Mouse (Mus musculus): ENCODE results near the gene Slc38a9. TPM values are rescaled to one million over a fixed set of nuclear protein-coding genes. Genes with fewer than 3 reads are reported as not detected.

Slc38a9 gene
- total RNA-seq, 1 experiment from 2014 or later = 50.0 TPM

DNA sequence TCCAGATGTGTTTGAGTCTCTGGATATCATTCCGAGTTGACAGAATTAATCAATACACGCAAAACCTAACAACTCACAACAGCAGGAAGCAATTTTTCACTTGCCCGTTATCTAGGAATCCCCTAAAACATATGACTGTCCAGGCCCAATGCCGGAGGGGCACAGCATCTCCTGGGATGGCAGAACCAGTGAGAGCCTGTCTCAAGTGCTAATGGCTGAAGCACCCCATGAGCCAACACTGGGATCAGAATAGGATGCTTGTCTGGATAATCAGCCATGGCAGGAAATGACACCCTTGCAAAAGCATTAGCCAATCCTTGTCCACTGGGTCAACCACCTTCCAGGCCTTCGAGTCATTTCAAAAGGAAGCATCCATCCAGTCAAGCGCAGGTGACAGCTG is 79.5 kb downstream of the Slc38a9 start:
- ATAC-seq (ENCODE audit: extremely low read depth, insufficient number of reproducible peaks, low FRiP score, poor library complexity, severe bottlenecking) = no peak

DNA sequence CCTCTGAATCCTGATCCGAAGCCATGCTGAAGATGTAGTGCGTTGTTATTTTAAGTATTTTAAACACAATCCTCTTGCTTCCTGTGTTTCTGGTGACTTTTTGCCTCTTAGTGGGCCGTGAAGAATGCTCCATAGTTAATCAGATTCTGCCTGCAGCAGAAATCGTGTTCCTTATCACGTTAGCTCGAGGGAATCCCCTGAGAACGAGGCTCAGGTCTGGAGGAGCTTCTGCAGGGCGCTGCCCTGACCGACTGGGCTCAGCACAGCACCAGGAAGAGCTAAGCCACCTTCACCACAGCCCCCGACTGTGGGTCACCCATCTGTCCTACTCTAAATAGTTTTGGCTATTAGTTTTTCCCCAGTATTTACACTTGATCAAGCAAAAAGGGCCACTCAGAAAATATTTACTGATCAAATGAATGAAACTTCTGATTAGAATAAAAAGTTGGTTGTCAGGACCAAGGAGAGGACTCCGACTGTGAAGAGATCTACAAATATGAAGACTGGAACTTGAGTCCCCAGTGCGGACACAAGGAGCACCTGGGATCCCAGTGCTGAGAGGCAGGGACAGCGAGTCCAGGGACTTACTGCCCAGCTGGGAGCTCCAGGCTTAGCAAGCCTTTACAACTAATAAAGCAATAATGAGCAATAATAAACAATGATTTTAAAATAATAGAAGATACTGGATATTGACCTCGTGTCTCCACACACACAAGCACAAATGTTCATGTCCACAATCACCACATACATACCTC is 81.7 kb downstream of the Slc38a9 start:
- ATAC-seq (ENCODE audit: extremely low read depth, insufficient number of reproducible peaks, low FRiP score, poor library complexity, severe bottlenecking) = no peak

DNA sequence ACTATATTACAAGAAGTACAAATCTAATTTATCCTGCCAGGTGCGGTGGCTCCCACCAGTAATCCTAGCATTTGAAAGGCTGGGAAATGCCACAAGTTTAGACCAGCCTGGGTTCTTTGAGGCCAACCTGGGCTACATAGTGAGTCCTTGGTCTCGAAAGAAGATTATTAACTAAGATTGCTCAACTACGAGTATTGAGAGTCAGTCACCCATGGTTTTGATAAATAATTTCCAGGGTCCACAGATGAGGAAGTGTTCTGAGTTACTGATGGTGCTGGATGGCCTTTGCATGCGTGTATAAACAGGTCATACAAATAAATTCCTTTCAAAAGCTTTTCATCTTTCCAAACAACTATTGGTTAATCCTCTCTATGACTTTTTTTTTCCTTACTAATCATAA is 83.1 kb downstream of the Slc38a9 start:
- no peak for ATAC-seq (ENCODE audit: extremely low read depth, insufficient number of reproducible peaks, low FRiP score, poor library complexity, severe bottlenecking)

DNA sequence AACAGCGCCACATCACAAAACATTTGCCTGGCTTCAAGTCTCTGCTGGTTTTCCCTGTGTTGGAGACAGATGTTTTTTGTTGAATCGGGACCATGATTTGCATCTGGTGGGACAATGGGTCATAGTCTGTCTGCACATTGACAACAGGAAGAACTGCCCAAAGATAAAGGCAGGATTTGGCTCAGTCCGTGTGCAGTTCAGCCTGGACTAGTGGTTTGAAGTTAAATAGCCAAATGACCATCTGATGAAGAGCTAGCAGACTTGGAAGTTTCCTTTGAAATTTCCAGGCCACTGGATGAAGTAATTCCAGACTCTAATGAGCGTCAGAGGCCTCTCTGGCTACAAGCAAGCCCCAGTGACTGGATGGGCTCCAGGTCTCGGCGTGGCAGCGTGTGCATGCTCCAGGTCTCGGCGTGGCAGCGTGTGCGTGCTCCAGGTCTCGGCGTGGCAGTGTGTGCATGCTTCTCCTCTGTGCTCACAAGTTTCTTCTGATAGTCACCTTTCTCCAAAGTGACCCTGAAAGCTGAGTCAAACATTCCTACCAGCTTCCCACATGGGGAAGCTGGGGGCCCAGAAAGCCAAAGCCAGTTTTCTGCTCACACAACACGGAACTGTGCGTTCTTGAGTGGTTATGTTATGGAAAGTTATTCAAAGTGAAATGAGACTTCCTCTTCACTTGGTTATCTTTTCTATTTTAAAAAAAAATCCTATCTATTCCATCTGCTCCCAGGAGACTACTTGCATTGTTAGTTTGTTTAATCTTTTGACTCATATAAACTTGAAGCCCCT is 83.7 kb downstream of the Slc38a9 start:
- ATAC-seq (ENCODE audit: extremely low read depth, insufficient number of reproducible peaks, low FRiP score, poor library complexity, severe bottlenecking) = no peak

DNA sequence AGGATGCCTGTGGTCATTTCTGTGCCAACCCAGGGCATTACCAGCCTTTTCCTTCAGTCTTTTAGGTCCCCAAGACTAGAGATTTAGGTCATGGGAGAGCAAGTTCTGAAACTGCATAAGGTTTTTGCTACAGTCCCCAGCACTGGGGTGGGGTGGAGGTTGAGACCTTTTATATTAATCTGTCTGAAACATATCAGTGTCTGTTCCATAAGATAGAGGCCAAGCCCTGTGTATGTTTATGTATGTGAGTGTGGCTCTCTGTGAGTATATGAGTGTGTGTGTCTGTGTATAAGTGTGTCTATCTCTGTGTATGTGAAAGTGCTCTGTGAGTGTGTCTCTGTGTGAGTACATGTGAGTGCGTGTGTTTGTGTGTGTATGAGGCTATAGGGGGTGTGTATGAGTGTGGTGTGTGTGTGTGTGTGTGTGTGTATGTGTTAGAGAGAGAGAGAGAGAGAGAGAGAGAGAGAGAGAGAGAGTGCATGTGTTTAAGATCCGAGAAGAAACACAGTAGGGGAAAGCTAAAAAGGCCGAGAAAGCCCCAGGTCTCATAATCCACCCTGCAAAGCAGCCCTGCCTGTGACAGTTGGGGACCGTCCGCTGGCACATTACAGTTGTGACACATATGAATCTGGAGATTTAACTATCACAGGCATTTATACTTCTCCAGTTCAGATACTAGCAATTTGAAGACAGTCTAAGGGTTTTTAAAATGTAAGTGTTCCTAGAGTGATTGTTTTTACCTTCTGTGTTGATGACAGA is 85.6 kb downstream of the Slc38a9 start:
- ATAC-seq (ENCODE audit: extremely low read depth, insufficient number of reproducible peaks, low FRiP score, poor library complexity, severe bottlenecking) = no peak

DNA sequence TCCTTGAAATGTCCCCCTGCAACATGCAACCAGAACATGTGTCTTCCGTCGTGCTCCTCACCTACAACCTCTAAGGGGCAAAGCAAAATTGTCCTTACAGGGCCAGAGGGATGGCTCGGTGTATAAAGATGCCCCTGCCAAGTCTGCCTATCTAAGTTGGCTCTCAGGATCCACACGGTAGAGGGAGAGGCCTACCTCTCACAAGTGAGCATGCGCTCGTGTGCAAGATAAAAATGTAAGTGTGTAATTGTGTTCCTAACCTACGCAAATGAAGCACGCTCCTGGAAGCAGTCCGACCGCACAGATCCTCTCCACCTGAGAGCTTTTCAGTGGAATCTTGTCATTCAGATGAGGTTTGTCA is 86.1 kb downstream of the Slc38a9 start:
- no peak for ATAC-seq (ENCODE audit: extremely low read depth, insufficient number of reproducible peaks, low FRiP score, poor library complexity, severe bottlenecking)

DNA sequence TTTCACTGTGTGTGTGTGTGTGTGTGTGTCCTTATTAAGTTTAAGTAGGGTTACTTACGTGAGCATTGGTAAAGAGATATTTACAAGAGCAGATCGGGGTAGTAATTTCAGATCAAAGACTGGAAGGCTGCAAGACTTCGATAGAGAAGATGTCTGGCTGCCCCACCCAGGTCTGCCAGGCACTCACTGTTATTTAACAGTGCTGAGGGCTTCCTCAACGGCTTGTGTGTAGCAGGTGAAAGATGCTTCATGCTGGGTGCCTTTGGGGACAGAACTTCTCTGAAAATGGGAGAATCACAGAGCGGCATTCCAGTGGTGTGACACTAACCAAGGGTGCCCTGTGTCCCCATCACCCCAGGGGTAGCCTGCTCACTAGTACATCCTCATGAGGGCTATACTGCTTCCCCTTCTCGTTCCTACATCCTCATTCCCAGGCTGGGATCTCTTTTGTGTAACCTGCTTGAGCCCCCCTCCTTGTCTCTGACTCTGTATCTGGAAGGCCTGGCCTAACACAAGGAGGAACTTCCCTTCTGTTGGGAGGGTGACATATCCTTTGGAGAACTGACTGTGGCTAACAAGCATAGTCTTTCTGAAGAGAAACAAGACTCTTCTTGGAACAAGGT is 87.4 kb downstream of the Slc38a9 start:
- ATAC-seq (ENCODE audit: extremely low read depth, insufficient number of reproducible peaks, low FRiP score, poor library complexity, severe bottlenecking) = no peak

DNA sequence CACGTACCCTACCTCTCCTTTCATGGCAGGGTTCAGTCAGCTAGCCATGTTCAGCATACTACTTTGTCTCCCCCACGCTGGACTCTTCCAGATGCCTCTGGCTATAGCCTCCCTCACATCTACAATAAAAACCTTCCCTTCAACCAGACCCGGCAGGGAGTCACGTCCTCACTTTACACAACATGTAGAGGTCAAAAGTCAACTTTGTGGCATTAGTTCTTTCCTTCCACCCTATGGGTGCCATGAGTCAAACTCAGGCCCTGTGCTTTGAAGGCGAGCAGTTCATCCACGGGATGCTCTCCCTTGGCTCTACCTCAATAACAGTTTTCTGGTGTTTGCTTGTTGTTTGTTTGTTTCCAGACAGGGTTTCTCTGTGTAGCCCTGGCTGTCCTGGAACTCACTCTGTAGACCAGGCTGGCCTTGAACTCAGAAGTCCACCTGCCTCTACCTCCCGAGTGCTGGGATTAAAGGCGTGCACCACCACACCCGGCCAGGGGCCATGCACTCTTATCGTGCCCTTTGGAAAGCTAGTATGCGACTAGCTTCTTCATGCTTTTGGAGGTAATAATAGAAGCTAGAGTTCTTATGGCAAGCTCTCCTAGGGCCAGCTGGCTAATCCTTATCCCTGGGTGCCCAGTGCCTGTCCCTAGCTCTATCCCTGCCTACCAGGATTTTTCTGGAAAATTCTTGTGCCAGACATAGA is 88.4 kb downstream of the Slc38a9 start:
- ATAC-seq (ENCODE audit: extremely low read depth, insufficient number of reproducible peaks, low FRiP score, poor library complexity, severe bottlenecking) = no peak

DNA sequence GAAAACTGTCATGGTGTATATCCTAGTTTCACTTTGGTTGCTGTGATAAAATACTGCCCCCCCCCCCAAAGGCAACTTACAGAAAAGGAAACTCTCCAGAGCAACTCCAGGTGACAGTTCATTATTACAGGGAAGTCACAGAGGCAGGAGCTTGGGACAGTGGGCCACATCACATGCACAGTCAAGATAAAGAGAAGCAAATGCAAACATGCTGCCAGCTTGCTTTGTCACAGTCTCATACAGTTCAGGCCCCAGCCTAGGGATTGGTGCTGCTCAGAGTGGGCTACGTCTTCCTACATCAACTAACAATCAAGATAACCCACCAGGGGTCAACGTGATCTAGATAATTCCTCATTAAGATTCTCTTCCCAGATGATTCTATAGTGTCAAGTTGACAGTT is 89.3 kb downstream of the Slc38a9 start:
- no peak for ATAC-seq (ENCODE audit: extremely low read depth, insufficient number of reproducible peaks, low FRiP score, poor library complexity, severe bottlenecking)

DNA sequence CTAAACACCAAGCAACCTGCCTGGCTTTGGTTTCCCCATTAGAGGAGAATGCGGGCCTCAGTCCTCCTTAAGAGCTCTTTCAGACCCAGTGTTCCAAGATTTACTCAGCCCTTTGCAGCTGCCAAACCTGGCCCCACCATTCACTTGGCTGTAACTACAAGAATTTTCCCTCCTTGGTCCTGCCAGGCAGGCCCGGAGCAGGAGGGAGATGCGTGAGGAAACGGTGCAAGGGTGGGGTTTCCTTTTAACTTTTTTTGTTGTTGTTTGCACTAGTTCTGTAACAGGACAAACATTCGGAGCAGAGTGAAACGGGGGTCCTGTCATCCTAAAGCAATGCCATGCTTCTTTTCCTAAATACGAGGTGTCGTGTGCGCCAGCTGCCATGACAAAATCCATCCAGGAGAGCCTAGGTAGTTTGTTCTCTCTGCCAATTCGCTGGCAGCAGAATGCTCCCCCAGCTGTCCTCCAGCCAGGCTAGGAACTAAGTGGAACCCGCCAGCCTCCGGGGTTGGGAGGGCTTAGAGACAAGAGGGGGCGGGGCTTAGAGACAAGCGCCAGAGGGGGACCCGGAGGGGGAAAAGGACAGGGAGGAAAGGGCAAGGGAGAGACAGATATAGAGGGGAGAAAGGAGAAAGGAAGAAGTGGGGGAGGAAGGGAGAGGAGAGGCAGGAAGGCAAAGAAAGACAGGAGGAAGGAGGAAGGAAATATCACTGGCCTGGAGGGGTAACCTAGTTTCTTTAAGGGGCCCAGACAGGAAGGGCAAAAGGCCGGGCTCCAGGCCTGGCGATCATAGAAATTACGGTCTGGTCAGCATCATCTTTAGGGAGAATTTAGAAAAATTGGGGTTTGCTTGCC is 91.1 kb downstream of the Slc38a9 start:
- ATAC-seq (ENCODE audit: extremely low read depth, insufficient number of reproducible peaks, low FRiP score, poor library complexity, severe bottlenecking) = no peak

DNA sequence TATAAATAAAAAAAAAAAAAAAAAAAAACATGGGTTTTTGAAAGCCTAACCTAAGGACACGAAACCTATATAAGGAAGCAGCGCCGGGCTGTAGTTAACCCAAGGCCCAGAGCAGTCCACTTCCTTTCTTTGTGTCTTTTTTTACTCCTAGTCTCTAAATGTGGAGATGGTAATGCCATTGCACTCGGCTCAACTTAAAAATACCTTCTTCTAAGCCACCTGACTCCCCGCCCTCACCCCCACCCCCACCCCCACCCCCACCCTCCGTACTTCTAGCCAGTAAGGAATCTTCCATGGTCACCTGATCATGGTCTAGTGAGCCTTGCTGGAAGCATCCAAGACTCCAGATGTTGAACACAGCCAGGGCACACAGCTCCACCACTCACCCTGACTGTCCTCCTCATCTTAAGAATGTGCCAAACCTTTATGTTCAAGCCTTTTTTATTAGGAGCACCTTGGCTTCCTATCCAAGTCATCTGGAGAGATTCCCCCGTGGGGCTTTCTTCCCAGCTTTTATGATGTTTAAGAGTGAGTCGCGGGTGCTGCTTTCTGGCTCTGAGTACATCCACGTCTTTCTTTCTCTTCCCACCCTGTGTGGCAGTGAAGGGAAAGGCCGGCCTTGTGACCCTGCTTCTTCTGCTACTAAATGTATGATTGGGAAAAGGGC is 91.9 kb downstream of the Slc38a9 start:
- no peak for ATAC-seq (ENCODE audit: extremely low read depth, insufficient number of reproducible peaks, low FRiP score, poor library complexity, severe bottlenecking)

DNA sequence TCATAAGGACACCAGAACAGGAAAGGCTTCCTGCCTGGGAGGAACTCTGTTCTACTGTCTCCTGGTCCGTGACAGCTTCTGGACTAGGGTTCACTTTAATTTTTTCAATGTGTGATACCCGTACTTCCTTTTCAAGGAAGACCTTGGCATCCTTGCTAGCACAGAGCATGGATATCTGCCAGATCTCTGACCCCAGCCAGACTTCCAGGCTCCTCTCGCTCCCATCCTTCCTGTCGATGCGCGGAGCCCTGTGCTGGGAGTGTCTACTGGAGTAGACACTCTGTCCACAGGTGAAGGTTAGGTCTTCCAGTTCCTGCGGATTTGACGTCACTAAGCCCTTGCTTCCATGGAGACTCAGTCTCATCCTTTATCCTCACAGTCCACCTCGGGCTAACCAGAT is 93.0 kb downstream of the Slc38a9 start:
- no peak for ATAC-seq (ENCODE audit: extremely low read depth, insufficient number of reproducible peaks, low FRiP score, poor library complexity, severe bottlenecking)

DNA sequence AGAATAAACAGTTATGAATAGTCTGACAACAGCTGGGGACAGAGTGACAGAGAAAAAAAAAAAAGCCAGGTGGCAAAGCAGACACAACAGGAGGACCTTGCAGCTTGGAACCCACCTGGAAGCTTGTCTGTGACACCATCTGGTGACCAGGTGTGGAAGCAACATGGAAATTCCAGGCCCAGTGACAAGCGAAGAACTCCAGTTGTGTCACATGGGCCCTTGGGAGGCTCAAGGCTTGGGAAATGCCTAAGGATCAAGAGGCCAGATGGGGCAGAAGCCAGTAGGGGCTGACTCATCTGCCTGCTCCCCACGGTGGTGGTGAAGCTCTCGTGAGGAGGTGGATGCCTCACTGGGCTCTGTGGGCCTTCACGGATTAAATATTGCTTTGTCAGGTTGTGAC is 94.3 kb downstream of the Slc38a9 start:
- no peak for ATAC-seq (ENCODE audit: extremely low read depth, insufficient number of reproducible peaks, low FRiP score, poor library complexity, severe bottlenecking)

DNA sequence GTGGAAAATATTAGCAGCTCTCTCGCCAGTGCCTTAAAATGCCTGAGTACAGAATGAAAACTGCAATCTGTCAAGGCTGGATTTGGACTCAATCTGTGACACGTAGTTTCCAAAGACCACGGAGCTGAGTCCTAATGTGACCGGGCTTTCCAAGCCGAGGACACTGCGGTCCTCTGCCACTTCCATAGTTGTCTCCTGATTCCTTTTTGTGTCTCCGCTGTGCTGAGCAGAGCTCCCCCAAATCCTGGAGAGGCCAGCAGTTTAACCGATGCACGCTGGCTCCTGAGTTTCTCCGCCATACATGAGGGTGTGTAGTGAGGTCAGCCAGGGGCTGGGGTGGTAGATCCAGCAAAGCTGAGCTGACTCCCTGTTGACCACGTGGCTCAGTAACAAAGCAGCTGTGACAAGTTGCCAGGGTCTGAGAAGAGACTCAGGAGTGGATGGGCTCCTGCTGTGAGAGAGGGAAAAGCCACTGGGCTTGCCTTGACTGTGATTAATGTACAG is 95.0 kb downstream of the Slc38a9 start:
- ATAC-seq (ENCODE audit: extremely low read depth, insufficient number of reproducible peaks, low FRiP score, poor library complexity, severe bottlenecking) = no peak

DNA sequence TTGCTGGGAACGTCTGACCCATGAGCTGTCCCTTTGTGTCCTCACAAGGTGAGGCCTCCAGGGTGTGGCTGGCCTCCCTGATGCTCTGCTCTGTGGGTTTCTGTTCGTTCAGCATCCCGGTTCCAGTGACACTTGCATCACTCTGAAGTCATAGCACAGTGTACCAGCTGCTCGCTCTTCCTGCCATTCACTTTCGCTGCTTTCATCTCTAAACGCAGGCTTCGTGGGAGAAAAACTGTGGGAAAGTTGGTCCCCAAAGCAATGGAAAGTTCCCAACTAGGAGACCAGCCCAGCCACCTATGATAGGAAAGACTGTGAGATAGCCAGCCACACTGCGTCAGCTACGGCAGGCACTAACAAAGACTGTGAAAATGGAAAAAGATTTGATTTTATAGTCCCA is 96.8 kb downstream of the Slc38a9 start:
- no peak for ATAC-seq (ENCODE audit: extremely low read depth, insufficient number of reproducible peaks, low FRiP score, poor library complexity, severe bottlenecking)

DNA sequence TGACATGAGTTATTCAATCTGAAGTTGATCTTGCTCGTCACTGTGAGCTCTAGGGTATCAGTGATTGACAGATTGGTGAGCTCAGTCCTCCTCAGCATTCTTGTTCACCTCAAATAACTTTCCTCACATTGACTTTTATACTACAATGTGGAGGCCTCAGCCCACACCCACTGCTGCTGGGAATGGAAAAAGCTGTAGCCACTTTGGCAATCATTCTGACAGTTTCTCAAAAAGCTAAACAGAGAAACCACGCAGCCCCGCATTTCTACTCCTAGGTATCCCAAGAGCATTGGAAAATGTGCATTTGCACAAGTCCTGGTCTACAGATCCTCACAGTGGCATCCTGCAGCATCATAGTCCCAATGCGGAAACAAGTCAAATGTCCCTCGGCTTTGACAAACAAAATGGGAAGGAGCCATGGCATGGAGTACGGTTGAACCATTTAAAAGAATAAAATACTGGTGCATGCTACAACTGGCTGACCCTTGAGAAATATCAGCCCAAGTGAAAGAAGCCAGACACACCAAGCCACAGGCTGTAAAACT is 98.1 kb downstream of the Slc38a9 start:
- no peak for ATAC-seq (ENCODE audit: extremely low read depth, insufficient number of reproducible peaks, low FRiP score, poor library complexity, severe bottlenecking)

DNA sequence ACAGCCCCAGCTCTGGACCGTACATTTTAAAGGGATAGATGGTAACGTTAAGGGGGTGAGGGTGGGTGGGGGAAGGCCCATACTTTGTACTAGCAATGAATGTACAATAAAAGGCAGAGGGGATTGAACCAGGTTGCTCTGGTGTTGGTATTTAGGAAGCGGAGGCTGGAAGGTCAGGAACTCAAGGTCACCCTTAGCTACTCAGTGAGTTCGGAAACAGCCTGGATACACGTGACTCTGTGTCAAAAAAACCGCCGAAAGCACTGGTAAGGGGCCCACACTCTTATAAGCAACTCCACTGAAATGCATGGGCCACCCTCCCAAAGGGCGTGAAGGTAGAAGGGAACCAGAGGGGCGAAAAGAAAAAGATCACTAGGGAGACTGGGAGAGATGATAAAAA is 98.8 kb downstream of the Slc38a9 start:
- ATAC-seq (ENCODE audit: extremely low read depth, insufficient number of reproducible peaks, low FRiP score, poor library complexity, severe bottlenecking) = no peak
